Mouse (Mus musculus) left cerebral cortex, postnatal 25 days (tissue): ENCODE data around the gene Ano2. TPM values are rescaled to one million over a fixed set of nuclear protein-coding genes. Genes with fewer than 3 reads are reported as not detected.

ENCODE experiments used
- DNase-seq, 2 experiments: peaks; one replicate each; pipeline ENCODE4 v3.0.0; 2022; ENCODE audit warnings: low spot score in 2 of 2, mixed read lengths in 1 of 2
- intact Hi-C: fragments of 180-260 bp; cut with DNase I; formaldehyde crosslinking; loops from one replicate; pipeline ENCODE4 v1.15.1; 2025
- total RNA-seq, 2 experiments: library from RNA; stranded (reverse); gene quantifications; 2 replicates each; pipeline ENCODE4 v1.2.3; 2021

Gene Ano2
- total RNA-seq, 2 experiments from 2014 or later = 3.5 to 3.7 TPM

- intact Hi-C loops = no loop called here
- DNase-seq = no peak
Measured at GRCm38 (mm10) chr6:125737511-125738285, 47.5 kb downstream of the Ano2 start.

GRCm38 (mm10) chr6:125743203-125744100 lies 53.2 kb downstream of the Ano2 start:
- intact Hi-C loops = no loop called here
- no peak for DNase-seq

DNA sequence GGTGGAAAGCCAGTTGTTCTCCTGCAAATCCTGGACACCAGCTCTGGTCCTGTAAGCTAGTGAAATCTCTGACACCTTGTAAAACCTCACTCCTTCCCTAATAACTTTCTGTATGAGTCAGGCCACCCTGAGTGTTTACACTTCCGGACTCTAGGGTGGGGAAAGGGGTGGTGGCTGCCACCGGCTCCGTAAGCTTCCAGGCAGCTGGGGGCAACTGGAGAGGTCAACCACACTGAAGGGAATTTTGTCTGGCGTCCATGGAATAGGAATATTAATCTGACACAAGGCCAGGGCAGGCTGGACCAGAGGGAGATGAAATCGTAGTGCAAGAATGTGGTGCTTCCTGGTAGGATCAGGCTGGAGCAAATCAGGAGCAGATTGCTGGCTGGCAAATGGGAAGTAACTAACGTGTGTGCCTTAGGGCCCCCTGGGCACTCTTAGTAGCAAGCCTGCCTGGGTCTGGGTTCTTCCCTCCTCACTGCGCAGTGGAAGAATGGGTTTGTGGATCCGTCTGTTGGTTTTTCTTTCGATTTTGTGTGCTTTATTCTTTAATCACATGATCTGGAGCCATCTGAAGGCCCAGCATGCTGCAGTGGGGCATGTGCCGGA lies 57.2 kb downstream of the Ano2 start:
- intact Hi-C loops = no loop called here
- DNase-seq = no peak

DNA sequence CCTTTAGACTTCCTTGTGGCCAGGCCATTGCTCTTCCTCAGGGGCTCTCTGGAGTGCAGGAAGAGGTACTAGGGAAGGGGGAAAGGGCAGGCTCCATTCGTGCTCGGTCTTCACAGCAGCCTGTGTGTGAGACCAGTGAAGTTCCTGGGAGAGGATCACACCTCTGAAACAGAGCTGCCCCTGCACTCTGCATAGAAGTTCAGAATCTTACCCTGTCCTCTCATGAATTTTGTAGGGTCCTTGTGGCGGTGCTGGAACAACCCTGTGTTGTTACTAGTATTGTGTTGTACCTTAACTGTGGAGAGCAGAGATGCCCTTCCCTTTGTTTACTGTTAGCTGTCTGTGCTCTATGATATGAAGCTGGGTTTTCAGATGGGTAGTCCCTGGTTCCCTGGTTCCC lies 58.4 kb downstream of the Ano2 start:
- intact Hi-C loops = no loop called here
- DNase-seq = no peak

DNA sequence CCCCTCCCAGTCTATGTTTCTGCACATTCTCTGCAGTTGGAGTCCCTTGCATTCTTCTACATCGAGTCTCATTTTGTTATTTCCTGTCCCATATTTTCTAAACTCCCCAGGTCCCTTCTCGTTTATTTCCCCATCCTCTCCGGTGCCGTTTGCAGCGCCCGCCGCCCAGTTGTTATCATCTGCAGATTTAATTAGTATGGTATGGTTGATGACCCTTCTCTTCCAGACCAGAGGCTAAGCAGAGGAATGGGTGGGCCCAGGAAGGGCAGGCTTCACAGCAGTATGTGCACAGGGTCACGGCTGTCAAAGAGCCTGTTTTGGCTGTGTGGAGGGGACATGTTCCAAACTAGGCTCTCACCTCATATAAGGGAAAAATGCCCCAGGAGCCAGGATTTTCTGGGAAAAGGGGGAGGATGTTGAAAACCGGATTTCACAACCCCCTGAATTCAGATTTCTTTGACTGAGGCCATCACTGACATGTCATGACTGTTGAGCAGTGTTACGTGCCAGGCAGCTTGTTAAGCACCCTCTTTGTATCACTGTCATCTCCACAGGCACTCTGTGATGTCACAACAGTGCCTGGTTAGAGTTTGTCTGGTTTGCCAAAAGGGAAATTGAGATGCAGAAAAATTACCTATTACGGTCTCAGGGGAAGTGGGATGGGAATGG lies 72.8 kb downstream of the Ano2 start:
- intact Hi-C loops = no loop called here
- no peak for DNase-seq

DNA sequence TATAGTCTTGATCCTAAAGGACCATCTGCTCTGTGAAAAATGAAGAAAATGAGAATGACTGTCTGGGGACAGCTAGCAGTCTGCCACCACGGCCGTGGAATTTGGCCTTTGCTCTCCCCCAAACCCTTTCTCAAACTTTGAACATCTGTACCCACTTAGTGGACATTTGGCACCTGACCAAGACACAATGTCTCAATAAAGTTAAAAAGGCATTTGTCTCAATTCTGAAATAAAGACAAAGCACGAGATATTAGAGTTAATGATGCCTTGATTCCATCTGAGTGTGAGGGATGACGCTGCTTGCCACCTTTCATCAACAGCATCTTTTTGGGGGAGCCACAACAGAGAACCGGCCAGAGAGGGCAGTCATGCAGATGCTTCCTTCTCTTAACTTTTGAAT lies 83.0 kb downstream of the Ano2 start:
- DNase-seq = no peak
- intact Hi-C loops = no loop called here

- intact Hi-C loops = loop anchor here (5.0 kb wide), 1 partner anchor 466 kb away; no protein-coding TSS in a partner anchor
- peak; percentile 14 to 46 for DNase-seq
Measured at GRCm38 (mm10) chr6:125776291-125776690, 86.1 kb downstream of the Ano2 start.

DNA sequence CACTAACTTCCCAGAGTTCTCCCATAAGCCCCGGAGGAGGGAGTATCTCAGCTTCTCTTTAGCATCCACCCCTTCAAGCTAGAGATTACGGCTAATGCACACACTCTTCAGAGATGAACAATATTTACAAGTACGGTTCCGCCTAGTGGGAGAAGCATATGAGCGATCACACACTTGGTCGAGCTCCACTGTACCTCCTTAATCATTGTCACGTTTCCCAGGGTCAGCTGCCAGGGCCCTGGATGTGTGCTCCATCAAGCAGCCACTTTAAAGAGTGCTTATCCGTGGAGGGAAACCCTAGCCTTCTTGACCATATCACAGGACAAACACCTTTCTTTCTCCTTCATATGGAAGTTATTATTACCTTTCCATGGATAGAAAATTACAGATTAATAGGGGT lies 112.7 kb downstream of the Ano2 start:
- DNase-seq = no peak
- intact Hi-C loops = no loop called here

DNA sequence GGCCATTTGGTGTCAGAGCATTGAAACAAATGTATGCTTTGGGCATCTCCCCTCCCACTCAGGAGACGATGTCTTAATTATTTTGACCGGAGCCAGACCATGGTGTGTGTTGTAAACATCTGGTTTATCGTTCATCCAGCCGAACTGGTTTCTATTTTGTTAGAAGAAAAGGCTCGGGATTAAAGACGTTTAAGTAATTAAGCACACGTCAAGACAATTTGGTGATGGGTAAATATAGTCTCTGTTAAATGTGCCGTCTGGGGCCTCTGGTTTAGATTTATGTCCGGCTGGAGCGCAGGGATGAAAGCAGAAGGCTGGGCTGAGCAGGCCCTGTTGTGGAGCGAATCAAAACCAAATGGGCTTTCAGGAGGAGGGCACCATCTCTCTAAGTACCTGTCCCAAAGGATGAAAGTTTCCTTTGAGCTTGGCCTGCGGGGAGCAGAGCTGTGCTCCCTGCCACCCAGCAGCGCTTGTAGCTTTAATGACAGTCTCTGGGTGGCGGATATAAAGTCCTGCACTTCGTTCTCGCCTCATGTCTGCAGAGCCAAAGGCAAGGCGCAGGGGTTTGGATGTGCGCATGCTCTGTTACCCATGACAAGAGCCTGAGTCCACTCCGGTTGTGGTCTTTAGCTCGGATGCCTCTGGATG lies 113.3 kb downstream of the Ano2 start:
- intact Hi-C loops = no loop called here
- DNase-seq = no peak

- intact Hi-C loops = no loop called here
- no peak for DNase-seq
Measured at GRCm38 (mm10) chr6:125808996-125809649, 118.9 kb downstream of the Ano2 start.

- intact Hi-C loops = no loop called here
- DNase-seq = no peak
Measured at GRCm38 (mm10) chr6:125811395-125811794, 121.2 kb downstream of the Ano2 start.

GRCm38 (mm10) chr6:125838121-125838520 lies 147.9 kb downstream of the Ano2 start:
- DNase-seq = no peak
- intact Hi-C loops = no loop called here

GRCm38 (mm10) chr6:125841284-125841683 lies 151.1 kb downstream of the Ano2 start:
- no peak for DNase-seq
- intact Hi-C loops = no loop called here

DNA sequence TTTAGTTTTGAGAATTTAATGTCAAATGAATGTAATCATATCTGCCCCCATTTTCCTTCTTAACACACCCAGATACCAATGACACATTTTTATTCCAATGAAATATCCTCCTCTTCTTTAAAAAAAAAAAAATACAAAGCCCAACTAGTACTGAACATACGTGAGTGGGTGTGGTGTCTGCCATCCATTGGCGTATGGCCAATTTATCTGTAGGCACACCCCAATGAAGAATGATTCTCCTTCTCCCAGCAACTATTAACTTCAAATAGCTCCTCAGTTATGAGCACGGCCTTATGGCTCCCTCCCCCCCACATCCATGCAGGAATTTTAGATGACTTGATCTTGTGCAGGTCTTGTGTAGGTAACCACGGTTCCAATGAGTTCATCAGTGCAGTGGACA lies 161.0 kb downstream of the Ano2 start:
- intact Hi-C loops = no loop called here
- peak; percentile 5 to 13 for DNase-seq

DNA sequence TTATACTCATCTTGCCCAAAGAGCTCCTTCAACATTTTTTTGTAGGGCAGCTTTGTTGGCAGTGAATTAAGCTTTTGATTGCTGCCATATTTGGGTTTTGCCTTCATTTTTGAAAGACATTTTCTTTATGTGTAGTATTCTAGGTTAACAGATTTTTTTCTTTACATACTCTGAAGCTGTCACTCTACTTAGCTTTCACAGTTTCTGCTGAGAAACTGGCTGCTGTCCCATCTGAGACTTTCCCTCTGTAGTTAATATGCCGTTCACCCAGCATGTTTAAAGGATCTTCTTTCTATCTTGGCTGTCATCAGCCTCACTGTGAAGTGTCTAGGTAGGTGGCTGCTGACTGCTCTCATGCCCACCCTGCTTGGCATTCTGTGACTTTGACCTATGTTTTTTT lies 168.1 kb downstream of the Ano2 start:
- peak in 1 of 2 experiments; percentile 62 for DNase-seq
- intact Hi-C loops = no loop called here

DNA sequence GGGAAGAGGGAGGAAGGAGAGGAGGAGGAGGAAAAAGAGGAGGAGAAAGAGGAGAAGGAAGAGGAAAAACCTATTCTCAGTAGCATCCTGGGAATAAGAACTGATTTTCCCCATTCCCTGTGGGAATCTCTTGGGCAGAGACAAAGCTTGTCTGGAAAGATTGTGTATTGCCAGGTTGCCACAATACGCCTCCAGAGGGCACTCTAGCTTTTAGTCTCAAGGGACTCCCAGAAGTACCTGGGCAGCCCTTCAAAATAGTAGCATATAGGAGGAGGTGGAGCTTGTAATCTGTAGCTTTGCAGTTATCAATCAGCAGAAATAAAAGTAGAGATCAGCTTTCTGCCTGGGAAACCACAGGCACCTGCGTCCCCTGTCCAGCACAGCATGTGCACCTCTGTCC lies 178.3 kb downstream of the Ano2 start:
- intact Hi-C loops = loop anchor here (5.0 kb wide), 1 partner anchor 299 kb away; the partner anchor contains the start of gene Ntf3
- DNase-seq = peak; percentile 8 to 20

GRCm38 (mm10) chr6:125871482-125871881 lies 181.3 kb downstream of the Ano2 start:
- intact Hi-C loops = no loop called here
- DNase-seq = peak; percentile 32 to 91

- intact Hi-C loops = no loop called here
- no peak for DNase-seq
Measured at GRCm38 (mm10) chr6:125874742-125875141, 184.5 kb downstream of the Ano2 start.

DNA sequence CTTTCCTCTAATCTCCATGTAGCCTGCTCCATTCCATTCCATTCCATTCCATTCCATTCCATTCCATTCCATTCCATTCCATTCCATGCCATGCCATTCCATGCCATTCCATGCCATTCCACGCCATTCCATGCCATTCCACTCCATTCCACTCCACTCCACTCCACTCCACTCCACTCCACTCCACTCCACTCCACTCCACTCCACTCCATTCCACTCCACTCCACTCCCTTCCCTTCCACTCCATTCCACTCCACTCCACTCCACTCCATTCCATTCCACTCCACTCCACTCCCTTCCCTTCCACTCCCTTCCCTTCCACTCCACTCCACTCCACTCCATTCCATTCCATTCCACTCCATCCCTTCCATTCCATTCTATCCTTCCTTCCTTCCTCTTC lies 186.7 kb downstream of the Ano2 start:
- intact Hi-C loops = no loop called here
- DNase-seq = no peak
